Mouse (Mus musculus) adrenal gland, postnatal 10 days (tissue): ENCODE measurements around the gene Fam83c. TPM values are rescaled to one million over a fixed set of nuclear protein-coding genes. Genes with fewer than 3 reads are reported as not detected.

ENCODE experiments used
- DNase-seq: peaks from one replicate; pipeline ENCODE4 v3.0.0; 2021; ENCODE audit warnings: mixed read lengths
- total RNA-seq, 2 experiments: library from RNA; stranded (reverse); gene quantifications; 2 replicates each; pipeline ENCODE4 v1.2.3; 2021

Gene Fam83c
- total RNA-seq, 2 experiments from 2014 or later, result not detected

DNA sequence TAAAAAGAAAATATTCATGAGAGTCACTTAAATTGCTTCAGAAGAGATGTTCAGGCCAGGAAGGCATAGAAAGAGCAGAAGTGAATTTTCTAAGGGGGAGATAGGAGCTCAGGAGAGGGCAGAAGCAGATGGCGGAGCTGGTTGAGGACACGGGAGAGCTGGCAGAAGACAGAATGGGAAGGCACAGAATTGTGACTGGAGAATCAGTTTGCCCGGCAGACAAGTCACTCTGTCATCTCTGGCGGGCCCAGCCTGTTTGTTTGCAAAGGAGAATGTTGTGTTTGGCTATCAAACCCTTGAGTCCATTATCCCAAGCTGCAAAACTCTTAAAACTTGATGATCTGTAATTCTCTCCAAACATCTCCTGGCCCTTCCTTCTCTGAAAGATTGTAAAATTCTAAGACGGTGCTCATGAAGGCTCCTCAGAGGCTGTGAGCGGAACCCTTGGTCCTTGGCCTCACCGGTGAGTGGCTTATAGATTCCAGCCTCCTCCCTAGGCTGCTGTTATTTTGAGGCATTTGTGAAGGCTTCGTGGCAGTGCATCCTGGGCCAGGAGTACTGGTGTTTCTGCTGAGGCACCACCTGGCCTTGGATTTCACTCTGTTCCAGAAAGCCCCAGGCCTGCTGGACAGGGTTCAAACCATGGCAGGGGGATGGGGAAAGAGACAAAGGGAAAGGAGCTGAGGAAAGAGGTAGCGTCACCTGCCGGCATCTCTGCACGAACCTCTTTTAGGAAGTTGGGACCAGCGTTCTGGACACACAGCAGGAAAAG is 39.8 kb downstream of the Fam83c start:
- DNase-seq, result no peak

DNA sequence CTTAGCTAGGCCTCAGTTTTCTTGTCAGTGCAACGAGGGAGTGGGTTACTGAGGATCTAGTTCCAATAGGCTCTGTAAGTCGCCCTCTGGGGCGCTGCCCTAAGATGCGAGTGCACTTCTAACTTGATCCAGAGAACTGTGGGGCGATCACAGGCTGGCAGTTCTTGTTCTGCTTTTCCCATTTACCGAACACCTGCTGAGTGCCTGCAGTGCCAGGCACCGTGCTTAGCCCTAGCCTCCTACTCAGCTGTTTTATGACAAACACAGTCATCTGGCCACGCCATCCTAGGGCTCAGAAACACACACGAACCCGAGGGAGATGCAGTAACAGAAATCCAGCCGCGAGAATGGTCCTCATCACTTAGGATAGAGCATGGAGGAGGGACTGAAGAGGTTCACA is 41.8 kb downstream of the Fam83c start:
- no peak for DNase-seq

DNA sequence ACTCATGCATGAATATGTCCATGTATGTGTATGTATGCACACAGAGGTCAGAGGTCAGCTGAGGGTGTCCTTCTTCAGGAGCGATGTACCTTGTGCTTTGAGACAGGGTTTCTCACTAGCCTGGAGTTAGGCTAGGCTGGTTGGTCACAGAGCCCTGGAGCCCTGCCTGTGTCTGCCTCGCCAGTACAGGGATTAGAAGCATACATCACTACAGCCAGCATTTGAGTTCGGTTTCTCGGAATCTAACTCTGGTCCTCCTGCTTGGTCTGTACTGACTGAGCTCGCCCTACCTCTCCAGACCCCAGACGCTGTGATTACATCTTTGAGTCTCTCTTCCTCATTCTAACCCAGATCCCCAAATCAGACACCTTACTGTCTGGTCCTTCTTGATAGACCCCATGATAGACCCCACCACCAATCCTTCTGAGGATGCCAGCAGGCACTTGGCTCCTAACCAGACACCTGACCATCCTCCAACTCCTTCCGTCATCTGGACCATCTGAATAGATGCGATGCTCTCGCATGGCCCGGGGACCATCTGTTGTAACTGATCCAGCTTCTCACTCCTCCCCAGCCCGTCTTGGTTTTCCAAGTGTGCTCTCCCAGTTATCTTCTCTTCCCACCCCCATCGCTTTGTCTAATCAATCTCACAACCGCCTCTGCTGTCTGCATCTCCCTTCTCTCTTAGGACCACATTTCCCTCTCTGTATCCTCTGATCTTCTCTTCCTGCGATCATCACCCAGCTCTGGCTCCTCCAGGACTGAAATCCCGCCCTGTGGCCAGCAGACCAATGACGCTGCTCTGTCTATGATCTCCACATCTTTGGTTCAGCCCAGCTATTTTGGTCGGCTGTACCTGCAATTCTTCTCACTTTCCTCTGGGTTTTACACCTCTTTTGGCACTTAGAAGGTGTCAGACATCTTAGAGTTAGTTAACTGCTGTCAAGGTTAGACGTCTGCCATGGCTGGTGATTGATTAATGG is 46.4 kb downstream of the Fam83c start:
- DNase-seq, result no peak

DNA sequence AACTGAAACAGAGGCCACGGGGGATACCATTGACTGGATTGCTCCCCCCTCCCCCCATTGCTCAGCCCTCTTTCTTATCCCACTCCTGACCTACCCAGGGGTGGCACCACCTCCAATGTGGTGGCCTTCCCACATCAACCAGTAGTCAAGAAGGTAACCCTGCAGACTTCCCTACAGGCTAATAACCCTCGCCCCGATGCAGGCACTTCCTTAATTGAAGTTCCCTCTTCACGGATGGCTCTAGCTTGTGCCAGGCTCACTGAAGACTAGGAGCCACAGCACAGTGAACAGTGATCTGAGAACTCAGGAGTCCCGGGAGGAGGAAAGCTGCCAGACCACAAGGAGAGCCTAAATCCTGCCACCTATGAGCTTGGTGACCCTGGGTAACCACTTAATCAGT is 47.7 kb downstream of the Fam83c start:
- DNase-seq, result no peak

DNA sequence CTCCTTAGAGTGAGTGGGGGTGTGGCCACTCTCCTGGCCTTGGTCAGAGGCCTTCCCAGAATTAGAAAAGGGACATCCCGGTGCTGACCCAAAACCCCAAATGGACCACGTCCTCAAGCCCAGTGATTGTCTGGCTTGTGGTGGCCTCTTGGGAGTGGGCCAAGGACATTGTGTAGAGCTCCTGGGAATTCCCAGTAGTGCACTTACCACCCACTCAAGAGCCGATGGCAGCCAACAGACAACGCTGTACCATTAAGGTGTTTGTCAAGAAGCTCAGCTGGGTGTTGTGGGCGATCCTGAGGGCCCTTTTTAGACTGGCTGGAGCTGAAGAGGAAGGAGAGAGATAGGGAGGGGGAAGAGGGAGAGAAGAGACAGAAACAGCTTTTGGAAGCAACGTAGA is 50.1 kb downstream of the Fam83c start:
- DNase-seq, result no peak

DNA sequence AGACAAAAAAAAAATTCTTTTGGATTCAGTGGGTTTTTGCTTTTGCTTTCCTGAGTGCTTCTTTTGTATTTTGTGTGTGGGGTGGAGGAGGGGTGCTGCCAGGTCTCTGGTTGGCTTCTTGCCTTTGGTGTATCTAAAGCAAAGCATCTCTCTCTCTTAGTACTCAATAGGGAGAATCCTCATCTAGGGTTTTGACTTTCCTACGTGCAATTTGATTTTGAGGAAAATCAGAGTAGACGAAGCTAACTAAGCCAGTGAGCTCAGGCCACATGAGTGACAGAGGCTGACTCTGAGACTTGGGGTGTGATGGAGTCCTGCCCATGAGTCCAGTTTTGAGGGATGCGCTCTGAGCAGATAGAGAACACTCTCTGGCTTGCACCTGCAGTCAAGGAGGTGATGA is 55.1 kb downstream of the Fam83c start:
- no peak for DNase-seq

DNA sequence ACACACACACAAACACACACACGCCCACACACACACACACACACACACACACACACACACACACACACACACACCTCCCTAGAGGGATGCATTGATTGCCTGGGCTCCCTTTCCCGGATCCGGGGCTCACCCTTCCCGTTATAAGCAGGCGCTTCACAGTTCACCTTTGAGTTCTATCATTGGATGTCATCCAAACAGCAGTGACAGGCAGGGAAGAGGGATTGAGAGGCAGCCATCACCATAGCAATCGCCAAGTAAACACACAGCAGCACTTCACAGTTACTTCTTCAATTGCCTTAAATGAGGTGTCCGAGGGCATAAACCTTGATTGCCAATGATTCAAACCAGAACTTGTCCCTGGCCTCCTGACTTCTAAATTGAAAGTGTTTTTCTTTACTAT is 55.6 kb downstream of the Fam83c start:
- no peak for DNase-seq

DNA sequence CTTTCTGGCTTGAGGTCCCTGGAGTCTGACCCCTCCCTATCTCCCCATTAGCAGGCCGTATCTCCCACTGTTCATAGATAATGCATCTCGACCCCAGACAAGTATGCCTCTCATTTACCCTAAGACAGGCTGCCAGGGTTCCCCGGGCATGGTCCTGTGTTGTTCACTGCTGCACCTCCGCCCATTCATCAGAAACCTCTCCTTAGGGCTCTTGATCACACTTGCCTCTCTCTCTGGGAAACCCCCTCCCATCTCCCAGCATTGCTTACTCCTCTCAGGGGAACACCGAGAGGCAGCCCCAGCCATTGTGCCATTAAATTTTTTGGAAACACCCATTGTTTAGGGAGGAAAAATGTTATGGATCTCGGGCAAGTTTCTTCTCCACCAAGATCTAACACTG is 56.6 kb downstream of the Fam83c start:
- DNase-seq, result no peak

DNA sequence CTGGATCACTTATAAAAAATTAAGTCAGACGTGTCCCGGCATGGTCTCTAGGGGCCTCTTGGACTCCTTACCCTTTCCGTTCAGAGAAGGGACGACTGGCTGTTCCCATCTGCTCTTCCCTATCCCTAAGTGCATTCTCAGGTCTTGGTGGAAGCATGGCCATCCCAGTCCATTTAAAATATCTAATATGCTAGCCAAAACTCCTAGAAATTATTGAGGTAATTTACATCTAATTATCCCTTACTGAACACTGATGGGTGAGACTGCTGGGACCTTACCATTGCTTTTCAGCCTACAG is 57.0 kb downstream of the Fam83c start:
- no peak for DNase-seq

Other genes starting within 250 kb of the Fam83c start
- gene Gss, start 242.0 kb downstream of the Fam83c start, total RNA-seq, result 10 to 100 TPM; 41.4 to 48.1 TPM
- gene Myh7b, start 223.6 kb downstream of the Fam83c start, total RNA-seq, result 1 to 10 TPM in 1 of 2 experiments, under 1 TPM in 1; 0.33 to 1.1 TPM
- 100 to 1,000 TPM; 103 to 118 TPM for gene Trpc4ap, start 142.5 kb downstream of the Fam83c start, total RNA-seq
- gene Edem2, start 105.4 kb downstream of the Fam83c start, total RNA-seq, result 10 to 100 TPM; 32.0 to 39.6 TPM
- not detected for gene Gm17581, start 99.0 kb downstream of the Fam83c start, total RNA-seq
- 10 to 100 TPM; 20.6 to 34.4 TPM for gene Procr, start 83.7 kb downstream of the Fam83c start, total RNA-seq
- gene Mmp24, start 59.5 kb downstream of the Fam83c start, total RNA-seq, result 1 to 10 TPM; 2.5 to 3.4 TPM
- gene BC029722, start 15.4 kb downstream of the Fam83c start, total RNA-seq, result 10 to 100 TPM; 54.2 to 56.7 TPM
- 100 to 1,000 TPM; 106 to 121 TPM for gene Eif6, start 7.9 kb downstream of the Fam83c start, total RNA-seq
- gene Uqcc1, start 95.5 kb upstream of the Fam83c start, total RNA-seq, result 100 to 1,000 TPM; 126 to 179 TPM
- gene Gm15557, start 105.9 kb upstream of the Fam83c start, total RNA-seq, result not detected
- 1 to 10 TPM; 1.6 to 3.5 TPM for gene Gdf5, start 110.5 kb upstream of the Fam83c start, total RNA-seq
- 10 to 100 TPM; 12.9 to 17.0 TPM for gene Cep250, start 121.6 kb upstream of the Fam83c start, total RNA-seq
- gene 6430550D23Rik, start 173.1 kb upstream of the Fam83c start, total RNA-seq, result 1 to 10 TPM; 2.8 to 4.3 TPM
- gene Ergic3, start 173.2 kb upstream of the Fam83c start, total RNA-seq, result 100 to 1,000 TPM; 164 to 172 TPM
- not detected for gene Fer1l4, start 218.1 kb upstream of the Fam83c start, total RNA-seq
- gene Spag4, start 230.3 kb upstream of the Fam83c start, total RNA-seq, result 1 to 10 TPM; 4.1 to 4.7 TPM